Mouse (Mus musculus) testis, postnatal 14 days (tissue): Measurements from ENCODE around the gene Cdk8.

Experiments used
- DNase-seq: peaks from one replicate; pipeline ENCODE4 v3.0.0; 2021; ENCODE audit warnings: low spot score

Cdk8 gene

DNA sequence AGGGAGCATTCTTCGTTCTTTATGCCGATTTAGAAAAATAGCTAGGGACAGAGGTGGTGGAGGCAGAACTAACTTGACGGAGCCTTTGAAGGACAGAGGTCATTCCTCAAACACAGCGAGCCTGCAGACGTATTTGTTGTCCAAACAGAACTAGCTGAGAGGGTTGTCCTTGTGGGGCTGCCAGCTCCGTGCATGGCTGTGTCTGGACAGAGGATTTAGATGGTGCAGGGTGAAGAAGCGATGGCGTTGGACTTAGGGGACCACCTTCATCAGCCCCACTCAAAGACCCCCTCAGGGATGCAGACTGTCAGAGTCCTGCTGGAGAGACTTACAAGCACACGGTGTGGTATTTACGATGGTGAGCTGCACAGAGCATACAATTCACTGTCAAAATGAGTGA is 97.9 kb downstream of the Cdk8 start:
- DNase-seq, result no peak

DNA sequence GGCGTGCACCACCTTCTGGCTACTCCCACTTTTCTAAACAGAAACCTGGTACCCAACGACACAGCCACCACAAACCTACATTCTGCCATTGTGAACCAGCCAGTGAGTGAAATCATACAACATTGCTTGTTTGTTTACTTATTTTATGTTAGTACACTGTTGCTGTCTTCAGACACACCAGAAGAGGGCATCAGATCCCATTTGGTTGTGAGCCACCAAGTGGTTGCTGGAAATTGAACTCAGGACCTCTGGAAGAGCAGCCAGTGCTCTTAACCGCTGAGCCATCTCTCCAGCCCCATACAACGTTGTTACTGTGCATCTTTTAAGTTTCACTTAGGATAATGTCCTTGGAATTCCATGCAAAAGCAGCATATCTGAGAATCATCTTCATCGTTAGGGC is 98.5 kb downstream of the Cdk8 start:
- DNase-seq, result no peak

DNA sequence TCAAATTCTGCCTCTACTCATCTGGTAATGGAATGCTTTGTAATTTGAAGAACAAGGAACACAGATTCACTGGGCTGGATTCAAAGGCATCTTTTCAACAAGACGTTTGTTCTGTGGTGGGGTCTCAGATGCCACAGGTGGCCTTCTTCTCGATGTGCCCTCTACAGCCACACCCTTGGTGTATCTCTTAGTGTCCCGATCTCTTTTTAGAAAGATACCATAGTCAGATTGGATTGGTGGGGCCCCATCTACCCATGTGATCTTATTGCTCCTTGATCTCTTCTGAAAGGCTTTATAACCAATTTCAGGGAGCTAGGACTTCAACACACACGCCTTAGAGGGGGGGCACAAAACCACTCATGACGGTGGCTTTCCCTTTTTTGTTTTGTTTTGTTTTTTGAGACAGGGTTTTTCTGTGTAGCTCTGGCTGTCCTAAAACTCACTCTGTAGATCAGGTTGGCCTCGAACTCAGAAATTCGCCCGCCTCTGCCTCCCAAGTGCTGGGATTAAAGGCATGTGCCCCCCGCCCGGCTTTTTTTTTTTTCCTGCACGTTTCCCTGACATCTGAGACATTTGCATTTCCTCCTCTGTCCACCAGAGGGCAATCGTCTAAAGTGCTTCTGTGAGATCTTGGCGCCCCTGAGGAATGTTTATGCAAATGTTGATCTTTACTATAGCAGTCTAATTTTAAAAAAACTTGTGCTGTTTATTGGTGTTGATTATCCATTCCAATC is 99.2 kb downstream of the Cdk8 start:
- DNase-seq, result peak; percentile 24

DNA sequence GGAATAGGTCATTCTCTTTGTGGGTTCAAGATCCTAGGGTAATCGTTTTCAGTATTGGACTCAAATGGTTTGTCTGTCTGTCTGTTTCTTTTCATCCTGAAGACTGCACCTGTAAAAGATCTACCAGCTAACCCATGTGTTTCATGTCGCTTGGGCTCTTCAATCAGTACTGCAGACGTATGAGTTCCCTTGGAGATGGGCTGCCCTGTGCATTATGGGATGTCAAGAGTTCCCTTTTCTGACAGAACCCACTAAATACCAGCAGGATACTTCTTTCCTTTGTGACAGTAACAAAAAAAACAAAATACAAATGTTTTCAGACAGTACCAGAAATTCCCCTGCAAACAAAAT is 99.7 kb downstream of the Cdk8 start:
- DNase-seq, result no peak

DNA sequence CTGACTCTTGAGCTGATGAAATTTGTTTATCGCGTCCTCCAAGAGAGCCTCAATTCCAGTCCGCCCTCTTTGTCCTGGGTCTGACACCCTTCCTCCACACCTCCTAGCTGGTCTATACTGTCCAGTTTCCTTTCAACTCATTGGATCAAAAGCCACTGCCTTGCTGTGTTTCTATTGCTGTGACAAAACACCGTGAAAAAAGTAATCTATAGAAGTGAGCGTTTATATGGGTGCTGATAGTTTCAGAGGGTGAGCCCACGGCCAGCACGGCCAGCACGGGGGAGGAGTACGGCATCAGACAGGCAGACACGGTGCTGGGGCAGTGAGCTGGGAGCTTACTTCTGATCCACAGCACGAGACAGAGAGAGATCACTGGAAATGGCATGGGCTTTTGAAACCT is 100.1 kb downstream of the Cdk8 start:
- DNase-seq, result no peak

GRCm38 (mm10) chr5:146332541-146332940 is 101.5 kb downstream of the Cdk8 start:
- no peak for DNase-seq

GRCm38 (mm10) chr5:146334410-146334809 is 103.4 kb downstream of the Cdk8 start:
- DNase-seq, result no peak

GRCm38 (mm10) chr5:146338064-146338463 is 107.0 kb downstream of the Cdk8 start:
- no peak for DNase-seq

DNA sequence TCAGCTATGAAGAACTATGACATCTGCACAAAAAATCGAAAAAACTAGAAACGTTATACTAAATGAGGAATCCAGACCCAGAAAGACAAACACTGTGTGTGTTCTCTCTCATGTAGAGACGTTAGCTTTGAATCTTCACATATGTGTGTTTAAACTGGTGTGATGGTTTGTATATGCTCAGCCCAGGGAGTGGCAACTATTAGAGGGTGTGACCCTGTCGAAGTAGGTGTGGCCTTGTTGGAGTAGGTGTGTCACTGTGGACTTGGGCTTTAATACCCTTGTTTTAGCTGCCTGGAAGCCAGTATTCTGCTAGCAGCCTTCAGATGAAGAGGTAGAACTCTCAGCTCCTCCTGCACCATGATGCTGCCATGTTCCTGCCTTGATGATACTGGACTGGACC is 109.0 kb downstream of the Cdk8 start:
- no peak for DNase-seq

DNA sequence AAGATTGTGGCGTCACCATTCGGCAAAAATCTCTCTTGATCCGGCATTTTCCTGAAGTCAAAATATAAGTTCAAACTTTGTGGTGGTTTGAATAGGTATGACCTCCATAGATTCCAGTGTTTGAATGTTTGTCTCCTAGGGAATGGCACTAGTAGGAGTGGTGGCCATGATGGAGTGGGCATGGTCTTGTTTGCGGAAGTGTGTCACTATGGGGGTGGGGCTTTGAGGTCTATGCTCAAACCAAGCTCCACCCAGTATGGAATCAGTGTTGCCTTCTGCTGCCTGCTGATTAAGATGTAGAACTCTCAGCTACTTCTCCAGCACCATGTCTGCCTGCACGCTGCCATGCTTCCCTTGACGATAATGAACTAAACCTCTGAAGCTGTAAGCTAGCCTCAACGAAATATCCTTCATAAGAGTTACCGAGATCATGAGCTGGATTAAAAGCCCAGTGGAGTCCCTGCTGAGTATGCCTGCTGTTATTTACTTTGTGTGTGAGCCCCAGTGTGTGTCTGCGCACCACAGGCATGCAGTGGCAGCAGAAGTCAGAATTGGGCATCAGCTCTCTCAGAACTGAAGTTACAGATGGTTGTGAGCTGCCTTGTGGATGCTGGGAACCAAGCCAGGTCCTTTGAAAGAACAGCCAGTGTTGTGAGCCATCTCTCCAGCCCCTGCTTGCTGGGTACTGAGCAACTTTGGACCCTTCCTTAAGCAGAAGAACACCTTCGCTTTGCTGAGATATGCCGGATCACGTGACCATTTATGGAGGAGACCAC is 114.1 kb downstream of the Cdk8 start:
- no peak for DNase-seq

- DNase-seq, result no peak
Measured at GRCm38 (mm10) chr5:146347081-146347480, 116.1 kb downstream of the Cdk8 start.

GRCm38 (mm10) chr5:146349183-146349582 is 118.2 kb downstream of the Cdk8 start:
- no peak for DNase-seq

DNA sequence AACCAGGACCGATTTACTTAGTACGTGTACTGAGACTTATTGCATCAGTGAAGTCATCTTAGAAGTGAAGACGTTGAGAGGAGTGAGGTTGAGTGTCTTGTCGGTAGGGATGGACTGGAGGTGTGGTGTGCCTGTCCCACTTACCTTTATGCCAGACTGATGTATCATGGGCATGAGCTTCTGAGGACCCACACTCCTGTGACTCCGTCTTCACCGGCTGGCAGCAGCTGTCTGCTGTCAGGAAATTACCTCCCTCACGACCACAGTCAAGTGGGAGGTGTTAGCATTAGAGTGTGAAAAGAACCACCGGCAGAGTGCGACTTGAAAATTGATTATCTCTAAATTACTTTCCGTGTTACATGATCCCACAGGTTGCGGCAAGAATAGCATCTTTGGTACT is 119.8 kb downstream of the Cdk8 start:
- DNase-seq, result no peak

DNA sequence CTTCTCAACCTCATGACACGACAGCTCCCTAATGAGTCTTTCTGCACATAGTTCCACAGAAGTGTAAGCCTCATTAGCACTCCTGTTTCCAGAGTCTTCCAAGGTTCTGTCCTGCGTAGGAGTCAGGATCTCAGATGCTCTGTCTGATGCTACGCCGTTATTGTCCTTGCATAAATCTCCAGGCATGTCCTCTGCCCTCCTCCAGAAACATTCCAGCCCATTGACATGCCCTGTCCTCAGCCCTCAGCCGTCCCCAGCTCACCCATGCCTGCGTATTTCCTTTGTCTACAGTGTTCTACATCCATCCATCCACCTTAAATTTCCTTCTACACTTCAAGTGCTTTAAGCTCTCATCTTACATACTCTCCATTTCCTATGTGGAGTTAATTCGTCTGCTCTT is 121.0 kb downstream of the Cdk8 start:
- DNase-seq, result no peak
